8 mouse cellular contexts compared by ENCODE assay signal in genomic region chr6:81987010-81987409, GRCm38 (mm10). TPM values are rescaled to one million over a fixed set of nuclear protein-coding genes. Genes with fewer than 3 reads are reported as not detected.
DNase-seq lines count a peak whose midpoint lies in the region; ATAC-seq lines count a peak whose summit lies in the region.

No protein-coding gene starts in this region.

- DNase-seq in ZHBTc4 (ENCODE audit: low read depth, low spot score) = peak; percentile 87
- DNase-seq in cerebellum, postnatal 14 days = peak; percentile 89 to 90
- peak; percentile 60 for DNase-seq in gastrocnemius, adult 18-20 months (ENCODE audit: low spot score)
- DNase-seq in hindlimb bud, embryonic 11.5 days (ENCODE audit: extremely low spot score, low read depth, low spot score) = peak; percentile 66
- DNase-seq in left cerebral cortex, adult 18-20 months (ENCODE audit: low spot score in 2 of 2) = peak; percentile 79 to 84
- DNase-seq in right cerebral cortex, postnatal 10 days (ENCODE audit: low spot score in 2 of 2) = peak; percentile 83 to 91
- DNase-seq in urinary bladder, adult 2 months (ENCODE audit: low spot score) = peak; percentile 64

- ATAC-seq in megakaryocyte progenitor cell, adult 5-6 weeks (replicated peaks; ENCODE audit: poor library complexity) = peak; percentile 98

RNA-seq across cellular contexts. Expression of gene Mrpl19, which starts 21.3 kb away (rescaled TPM):
- 10 to 100 TPM; 18.1 to 18.5 TPM for total RNA-seq in gastrocnemius, adult 18-20 months (2021)
- 10 to 100 TPM; 36.7 to 37.1 TPM for total RNA-seq in left cerebral cortex, adult 18-20 months (2021)
- total RNA-seq in megakaryocyte progenitor cell, adult 5-6 weeks (2015) = 27.5 and 33.6 TPM in 2 replicates
- 39.2 and 44.7 TPM in 2 replicates for total RNA-seq in megakaryocyte progenitor cell, adult 5-6 weeks (2017)
- 10.3 and 11.0 TPM in 2 replicates for polyA plus RNA-seq in urinary bladder, adult 2 months (2012; rRNA removed)

RNA-seq across cellular contexts. Expression of gene Eva1a, which starts 53.8 kb away (rescaled TPM):
- total RNA-seq in gastrocnemius, adult 18-20 months (2021) = 1 to 10 TPM in 1 of 2 experiments, under 1 TPM in 1; 0.66 to 1.2 TPM
- total RNA-seq in left cerebral cortex, adult 18-20 months (2021) = 10 to 100 TPM; 10.4 to 11.5 TPM
- total RNA-seq in megakaryocyte progenitor cell, adult 5-6 weeks (2015) = not detected in 2 replicates
- not detected in 2 replicates for total RNA-seq in megakaryocyte progenitor cell, adult 5-6 weeks (2017)
- polyA plus RNA-seq in urinary bladder, adult 2 months (2012; rRNA removed) = 10.6 and 12.3 TPM in 2 replicates

Comparison
In these comparisons a context has a peak if more than half of its experiments do, and no peak if none do; other contexts are left out.
1. Peak in every context shown above with its lines: DNase-seq and ATAC-seq.
2. RNA of gene Eva1a, which starts 53.8 kb away (total RNA-seq): 10.4 to 11.5 TPM in left cerebral cortex, adult 18-20 months; 0.66 to 1.2 TPM in gastrocnemius, adult 18-20 months and not detected in megakaryocyte progenitor cell, adult 5-6 weeks; every median in the first group is over 4 times any median in the second.